Mouse (Mus musculus) midbrain, embryonic 16.5 days (tissue): ENCODE results near the gene Mosmo. TPM values are rescaled to one million over a fixed set of nuclear protein-coding genes. Genes with fewer than 3 reads are reported as not detected.

ENCODE experiments used
- ATAC-seq: fragments of 200-750 bp; cut with Nextera tagmentation; 2 replicates; pipeline ENCODE4 v1.8.0; 2017; ENCODE audit warnings: moderate TSS enrichment
- H3K27ac ChIP-seq: fragments of 300-500 bp; sonication (generic); 2 replicates; pipeline ENCODE4 v1.5.1; 2014; ENCODE audit warnings: mild to moderate bottlenecking, low read length, mixed read lengths
- H3K27me3 ChIP-seq: fragments of 300-500 bp; sonication (generic); 2 replicates; pipeline ENCODE4 v1.6.1; 2014; ENCODE audit warnings: low read depth, low read length, mixed read lengths; ENCODE audit not compliant: control insufficient read depth, insufficient read depth
- H3K36me3 ChIP-seq: fragments of 300-500 bp; sonication (generic); 2 replicates; pipeline ENCODE4 v1.6.1; 2014; ENCODE audit warnings: mild to moderate bottlenecking, low read length, moderate library complexity, mixed read lengths; ENCODE audit not compliant: control insufficient read depth, insufficient read depth
- H3K4me1 ChIP-seq: fragments of 300-500 bp; sonication (generic); 2 replicates; pipeline ENCODE4 v1.6.1; 2014; ENCODE audit warnings: mild to moderate bottlenecking, low read length, mixed read lengths; ENCODE audit not compliant: control insufficient read depth, insufficient read depth
- H3K4me2 ChIP-seq: fragments of 300-500 bp; sonication (generic); 2 replicates; pipeline ENCODE4 v1.6.1; 2014; ENCODE audit warnings: mild to moderate bottlenecking, low read length, mixed read lengths
- H3K4me3 ChIP-seq: fragments of 300-500 bp; sonication (generic); 2 replicates; pipeline ENCODE4 v1.5.1; 2014; ENCODE audit warnings: low read depth, mild to moderate bottlenecking, low read length, moderate library complexity, mixed read lengths
- H3K9ac ChIP-seq: fragments of 300-500 bp; sonication (generic); 2 replicates; pipeline ENCODE4 v1.6.1; 2014; ENCODE audit warnings: low read depth, low read length, mixed read lengths
- H3K9me3 ChIP-seq: fragments of 300-500 bp; sonication (generic); replicated peaks from 2 replicates; pipeline ENCODE4 v1.6.1; 2014; ENCODE audit warnings: mild to moderate bottlenecking, low read length, mixed read lengths; ENCODE audit not compliant: control insufficient read depth, poor library complexity, severe bottlenecking
- WGBS: fragments of 180-500 bp; shearing (Covaris S2); extraction: QIAGEN DNeasy Blood & Tissue Kit; methylation state at CpG from one replicate; pipeline ENCODE4 v1.1.7; 2014; 5-methylcytosine and 5-hydroxymethylcytosine counted together
- polyA plus RNA-seq: library from polyadenylated mRNA; unstranded; fragments of >200 nt; fragmentation: Nextera tagmentation; extraction: Ambion mirVana; gene quantifications from 2 replicates; pipeline ENCODE4 v1.2.1, GENCODE M21; 2015

Mosmo gene
- polyA plus RNA-seq, result 11.3 and 11.7 TPM in 2 replicates

- peak within 1 kb of the TSS; percentile 84 for H3K9ac ChIP-seq
- H3K27me3 ChIP-seq, result no peaks in the 10 kb centered on the region
- H3K4me2 ChIP-seq, result peak within 1 kb of the TSS; percentile 72
- WGBS, result under 1% methylated on average over 44 of the region's 44 CpGs
- peaks cover 36% of the 10 kb centered on the region for H3K4me1 ChIP-seq
- peak within 1 kb of the TSS; percentile 82 for H3K4me3 ChIP-seq
- peak; percentile 98 for ATAC-seq
- peak within 1 kb of the TSS; percentile 73 for H3K27ac ChIP-seq
- no peaks in the 10 kb centered on the region for H3K9me3 ChIP-seq
- no peaks in the 10 kb centered on the region for H3K36me3 ChIP-seq
Observed at GRCm38 (mm10) chr7:120677001-120677643, at the start of gene Mosmo. Gene Mosmo, plus strand, starts transcription at chr7:120677618.

GRCm38 (mm10) chr7:120632518-120632917, 44.9 kb upstream of the Mosmo start:
- Histone ChIP-seq H3K9me3 (no peaks in the 10 kb centered on the region), H3K9ac (no peak overlapping the region), H3K4me3 (no peak overlapping the region), H3K36me3 (no peaks in the 10 kb centered on the region), H3K27ac (no peak overlapping the region), H3K4me1 (peaks cover 16% of the 10 kb centered on the region), H3K27me3 (no peaks in the 10 kb centered on the region), H3K4me2 (no peak overlapping the region)
- ATAC-seq, result no peak
- 69% methylated on average over 1 of the region's 1 CpGs for WGBS

DNA sequence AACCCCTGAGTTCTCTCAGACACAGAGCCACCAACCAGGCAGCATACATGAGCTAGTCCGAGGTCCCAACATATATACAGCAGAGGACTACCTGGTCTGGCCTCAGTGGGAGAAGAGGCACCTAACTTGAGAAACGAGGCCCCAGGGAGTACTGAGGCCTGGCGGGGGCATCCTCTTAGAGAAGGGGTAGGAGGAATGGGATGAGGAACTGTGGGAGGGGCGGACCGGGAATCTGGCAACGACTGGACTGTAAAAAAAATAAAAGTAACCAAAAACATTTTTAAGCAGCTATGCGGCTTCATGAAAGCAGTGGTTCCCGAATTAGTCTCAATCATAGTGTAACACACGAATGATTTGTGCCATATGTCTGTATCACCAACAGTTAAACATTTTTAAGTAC, 43.1 kb upstream of the Mosmo start:
- Histone ChIP-seq H3K4me2 (peak overlapping the region; percentile 75), H3K36me3 (peaks cover 3% of the 10 kb centered on the region; the same call in 1 of the 2 replicates), H3K9me3 (no peaks in the 10 kb centered on the region), H3K27me3 (no peaks in the 10 kb centered on the region), H3K4me1 (peaks cover 16% of the 10 kb centered on the region), H3K27ac (peak overlapping the region; percentile 89), H3K4me3 (peak overlapping the region; percentile 75), H3K9ac (peak overlapping the region; percentile 90)
- 9% methylated on average over 9 of the region's 9 CpGs for WGBS
- peak; percentile 23; the same call in 1 of the 2 replicates for ATAC-seq

- WGBS, result under 1% methylated on average over 45 of the region's 45 CpGs
- Histone ChIP-seq H3K9ac (peak within 1 kb of the TSS; percentile 90), H3K27me3 (no peaks in the 10 kb centered on the region), H3K4me1 (peaks cover 16% of the 10 kb centered on the region), H3K4me2 (peak within 1 kb of the TSS; percentile 78), H3K9me3 (no peaks in the 10 kb centered on the region), H3K27ac (peak within 1 kb of the TSS; percentile 89), H3K4me3 (peak within 1 kb of the TSS; percentile 75), H3K36me3 (peaks cover 3% of the 10 kb centered on the region; the same call in 1 of the 2 replicates)
- ATAC-seq, result peak; percentile 100
Observed at GRCm38 (mm10) chr7:120634711-120635361, 42.6 kb upstream of the Mosmo start, which contains the start of gene Uqcrc2. Gene Uqcrc2, plus strand, starts transcription at chr7:120635176.

GRCm38 (mm10) chr7:120635362-120635781, 42.0 kb upstream of the Mosmo start:
- Histone ChIP-seq H3K27me3 (no peaks in the 10 kb centered on the region), H3K4me1 (peaks cover 16% of the 10 kb centered on the region), H3K27ac (peak overlapping the region; percentile 89), H3K4me3 (peak overlapping the region; percentile 75), H3K9me3 (no peaks in the 10 kb centered on the region), H3K9ac (peak overlapping the region; percentile 90), H3K4me2 (peak overlapping the region; percentile 78), H3K36me3 (peaks cover 6% of the 10 kb centered on the region; the same call in 1 of the 2 replicates)
- peak; percentile 84; the same call in 1 of the 2 replicates for ATAC-seq
- whole genome bisulfite sequencing, result under 1% methylated on average over 27 of the region's 32 CpGs

GRCm38 (mm10) chr7:120635821-120636220, 41.6 kb upstream of the Mosmo start:
- under 1% methylated on average over 11 of the region's 11 CpGs for WGBS

DNA sequence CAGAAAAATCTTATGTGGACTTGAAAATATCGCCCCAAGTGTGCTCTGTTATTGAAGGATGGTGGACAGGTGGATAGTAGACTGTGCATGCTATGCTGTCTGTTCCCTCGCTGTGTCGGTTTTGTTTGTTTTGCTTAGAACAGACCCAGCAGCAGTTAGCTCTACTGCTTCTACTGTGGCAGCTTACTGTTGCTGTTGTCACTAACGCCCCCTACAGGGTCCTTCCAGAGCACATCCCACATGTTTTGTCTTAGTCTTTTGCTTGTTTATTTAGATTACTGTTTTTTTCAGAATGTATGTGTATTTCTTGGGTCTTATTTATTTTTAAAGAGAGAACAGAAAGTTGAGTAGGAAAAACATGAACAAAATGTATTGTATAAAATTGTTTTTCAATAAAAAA, 34.2 kb upstream of the Mosmo start:
- Histone ChIP-seq H3K4me1 (no peaks in the 10 kb centered on the region), H3K9me3 (no peaks in the 10 kb centered on the region), H3K36me3 (peaks cover 37% of the 10 kb centered on the region), H3K4me2 (no peak overlapping the region), H3K27me3 (no peaks in the 10 kb centered on the region), H3K9ac (no peak overlapping the region), H3K27ac (no peak overlapping the region), H3K4me3 (no peak overlapping the region)
- 70% methylated on average over 4 of the region's 4 CpGs for WGBS
- no peak for ATAC-seq

More at GRCm38 (mm10) chr7:120635821-120636220, 41.6 kb upstream of the Mosmo start:
- Histone ChIP-seq H3K36me3 (peaks cover 6% of the 10 kb centered on the region; the same call in 1 of the 2 replicates), H3K4me3 (peak overlapping the region; percentile 75), H3K27me3 (no peaks in the 10 kb centered on the region), H3K9me3 (no peaks in the 10 kb centered on the region), H3K9ac (peak overlapping the region; percentile 90), H3K4me2 (peak overlapping the region; percentile 78), H3K4me1 (peaks cover 16% of the 10 kb centered on the region), H3K27ac (peak overlapping the region; percentile 89)
- ATAC-seq, result no peak

- Histone ChIP-seq H3K27ac (no peak overlapping the region), H3K9me3 (no peaks in the 10 kb centered on the region), H3K9ac (no peak overlapping the region), H3K4me2 (no peak overlapping the region), H3K36me3 (peaks cover 34% of the 10 kb centered on the region), H3K4me1 (no peaks in the 10 kb centered on the region), H3K27me3 (no peaks in the 10 kb centered on the region), H3K4me3 (no peak overlapping the region)
- no peak for ATAC-seq
- 89% methylated on average over 2 of the region's 2 CpGs for WGBS
Observed at GRCm38 (mm10) chr7:120647849-120648248, 29.6 kb upstream of the Mosmo start.

DNA sequence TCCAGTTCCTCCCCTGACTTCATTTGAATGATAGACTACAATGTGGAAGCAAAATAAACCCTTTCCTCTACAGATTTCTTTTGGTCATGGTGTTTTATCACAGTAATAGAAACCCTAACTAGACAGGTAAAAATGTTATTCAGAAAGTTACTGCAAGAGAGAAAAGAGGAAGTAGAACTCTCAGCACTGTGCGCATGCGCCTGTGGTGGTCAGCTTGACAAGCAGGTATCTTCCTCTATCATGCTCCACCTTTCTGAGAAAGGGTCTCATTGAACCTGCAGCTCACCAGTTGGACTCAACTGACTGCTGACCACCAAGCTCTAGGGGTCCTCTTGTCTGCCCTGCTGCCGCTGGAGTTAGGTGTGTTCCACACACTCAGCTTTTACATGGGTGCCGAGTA, 15.3 kb upstream of the Mosmo start:
- H3K9me3 ChIP-seq, result no peaks in the 10 kb centered on the region
- H3K27ac ChIP-seq, result no peak overlapping the region
- H3K36me3 ChIP-seq, result peaks cover 24% of the 10 kb centered on the region
- no peaks in the 10 kb centered on the region for H3K27me3 ChIP-seq
- H3K9ac ChIP-seq, result no peak overlapping the region
- no peak overlapping the region for H3K4me3 ChIP-seq
- H3K4me2 ChIP-seq, result no peak overlapping the region
- no peak for ATAC-seq
- 97% methylated on average over 4 of the region's 4 CpGs for WGBS
- H3K4me1 ChIP-seq, result no peaks in the 10 kb centered on the region
